Mouse (Mus musculus) embryonic stem cell, embryonic (primary cell): Measurements from ENCODE around the gene A730071L15Rik.

ENCODE experiments used
- CTCF ChIA-PET, 4 experiments: fragments of 300-600 bp in 2 of 4; fragments of 350-600 bp in 2 of 4; sonication (Branson Sonifier 250); formaldehyde crosslinking; loops; one replicate each; lab custom pipeline; 2022; ENCODE audit warnings: inconsistent platforms in 2 of 4; lab: Charles Lee
- POLR2A ChIA-PET, 4 experiments: fragments of 300-600 bp in 2 of 4; fragments of 350-600 bp in 2 of 4; sonication (Branson Sonifier 250); formaldehyde crosslinking; loops; one replicate each; lab custom pipeline; 2022; ENCODE audit warnings: antibody characterized with exemption in 4 of 4, inconsistent platforms in 1 of 4; lab: Charles Lee

The A730071L15Rik gene

DNA sequence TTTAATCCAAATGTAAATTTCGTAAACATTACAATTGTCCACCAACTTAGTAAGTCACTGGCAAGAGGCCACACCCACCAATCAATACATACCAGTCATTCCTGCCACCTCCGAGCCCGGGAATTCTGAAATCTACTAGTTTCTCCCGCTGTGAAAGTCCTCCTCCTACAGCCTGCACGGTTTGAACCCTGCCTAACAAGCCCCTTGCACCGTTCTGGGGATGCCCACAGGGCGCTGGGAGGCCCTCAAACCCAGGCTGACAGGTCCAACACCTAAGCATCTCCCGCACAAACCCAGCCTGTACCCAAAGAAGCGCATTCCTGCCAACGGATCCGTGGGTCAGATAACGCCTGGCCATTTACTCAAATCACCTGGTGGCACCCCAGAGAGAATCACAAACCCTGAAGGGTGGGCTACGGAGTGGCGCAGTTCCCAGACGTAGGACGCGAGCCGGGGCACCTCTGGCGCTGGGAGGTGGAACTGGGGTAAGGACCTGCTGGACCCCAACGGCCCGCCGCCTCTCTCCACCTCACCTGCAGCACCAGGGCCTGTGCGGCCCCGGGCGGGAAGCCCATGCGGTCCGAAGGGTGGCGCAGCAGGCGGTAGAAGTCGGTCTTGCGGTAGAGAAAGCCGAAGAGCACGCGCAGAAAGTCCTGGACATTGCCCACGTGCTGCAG is at the start of gene A730071L15Rik:
Gene A730071L15Rik, plus strand, starts transcription at position 620 of the 677 bp plus-strand sequence.
- POLR2A ChIA-PET, result interaction anchor here in 3 of 4 experiments (0.9 to 2.8 kb wide), 16 partner anchors 11 to 133 kb away, joined by 3 to 12 read pairs (median 4); partner anchors contain the start of genes Ddx56 (in 2 of the 3) and Camk2b (in 1 of the 3)
- CTCF ChIA-PET, result interaction anchor here in 2 of 4 experiments (0.6 to 1.1 kb wide), 2 partner anchors 68 to 227 kb away, joined by 3 to 9 read pairs; partner anchors contain the start of gene Ddx56 (in 1 of the 2)

DNA sequence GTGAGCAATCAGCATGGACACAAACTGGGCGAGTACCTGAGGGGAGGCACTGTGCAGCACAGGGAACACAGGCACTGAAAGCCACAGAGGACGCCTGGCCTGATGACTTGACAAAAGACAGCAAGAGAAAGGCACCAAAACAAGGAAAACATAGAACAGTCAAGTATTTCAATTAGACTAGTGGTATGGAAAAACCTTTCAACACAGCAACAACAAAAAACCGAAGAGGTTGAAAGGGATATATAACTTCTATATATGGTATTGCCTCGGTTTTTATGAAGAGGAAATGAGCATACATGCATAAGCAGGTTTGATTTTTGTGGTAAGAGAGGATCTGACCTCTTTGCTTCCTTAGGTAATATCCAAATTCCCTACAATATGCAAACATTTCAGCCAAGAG is 47.0 kb upstream of the A730071L15Rik start:
- ChIA-PET POLR2A (interaction anchor here in 1 of 4 experiments (3.7 kb wide), 1 partner anchor 26 kb away, joined by 24 read pairs; no protein-coding TSS in a partner anchor), CTCF (no interaction called here)

DNA sequence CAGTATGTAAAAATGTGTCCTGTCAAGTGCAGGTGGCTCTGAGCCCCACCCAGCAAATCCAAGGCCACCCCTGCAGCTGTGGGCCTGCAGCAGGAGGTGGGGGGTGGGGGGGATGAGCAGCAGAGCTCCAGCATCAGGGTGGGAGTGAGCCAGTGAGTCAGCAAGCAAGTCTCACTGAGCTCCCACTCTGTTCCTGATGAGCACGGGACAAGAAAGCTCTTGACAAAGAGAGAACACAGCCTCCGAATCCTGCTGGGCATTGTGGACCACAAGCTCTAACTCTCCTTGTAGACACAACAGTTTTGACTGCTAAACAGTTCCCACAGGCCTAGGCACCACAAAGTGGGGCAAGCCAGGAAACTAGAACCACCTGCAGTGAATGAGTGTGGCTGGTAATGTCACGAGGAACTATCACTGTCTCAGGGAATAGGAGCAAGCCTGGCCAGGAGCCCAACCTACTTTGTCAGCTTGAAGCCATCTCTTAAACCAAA is 45.6 kb upstream of the A730071L15Rik start:
- POLR2A ChIA-PET, result interaction anchor here in 3 of 4 experiments (0.6 to 3.7 kb wide), 38 partner anchors 10 to 408 kb away, joined by 3 to 33 read pairs (median 4); partner anchors contain the start of gene Pold2 (in 1 of the 3)
- CTCF ChIA-PET, result interaction anchor here (0.6 to 2.4 kb wide), 6 partner anchors 10 to 753 kb away, joined by 3 to 10 read pairs (median 3); no protein-coding TSS in a partner anchor

DNA sequence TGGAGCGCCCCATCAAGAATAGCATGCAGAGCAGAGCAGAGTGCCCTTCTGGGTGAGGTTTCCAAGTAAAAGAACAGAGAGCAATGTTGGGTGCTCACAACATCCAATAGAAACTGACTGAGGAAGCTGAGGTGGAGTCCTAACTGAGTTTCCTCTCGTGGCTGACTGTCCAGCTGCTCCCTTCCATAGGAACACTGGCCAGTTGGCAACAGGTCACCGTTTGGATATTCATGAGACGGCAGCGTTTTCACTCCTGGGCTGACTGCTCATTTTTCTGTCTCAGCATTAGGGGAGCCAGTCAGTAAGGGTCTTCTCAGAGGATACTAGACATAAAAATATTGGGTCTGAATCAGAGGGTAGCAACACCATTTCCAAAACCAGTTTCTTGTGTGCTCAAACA is 43.2 kb upstream of the A730071L15Rik start:
- ChIA-PET CTCF (no interaction called here), POLR2A (interaction anchor here in 2 of 4 experiments (0.9 to 3.3 kb wide), 2 partner anchors 9 to 24 kb away, joined by 3 to 9 read pairs; no protein-coding TSS in a partner anchor)

DNA sequence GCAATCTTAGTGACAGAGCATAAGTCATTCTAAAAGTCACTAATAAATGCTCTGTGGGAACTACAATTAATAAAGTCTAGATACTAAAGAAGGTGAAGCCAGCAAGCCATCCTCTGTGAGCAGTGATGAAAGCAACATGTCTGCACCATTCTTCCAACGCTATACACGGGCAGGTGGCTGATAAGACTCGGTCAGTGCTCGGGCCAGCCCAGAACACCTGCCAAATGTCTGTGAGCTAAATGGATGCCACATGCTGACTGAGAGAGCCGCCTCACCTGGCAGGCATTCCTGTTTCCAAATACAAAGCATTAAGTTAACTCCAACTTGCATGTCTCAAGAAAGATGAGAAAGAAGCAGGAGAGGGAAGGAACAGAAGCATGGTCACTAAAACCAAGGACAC is 42.7 kb upstream of the A730071L15Rik start:
- ChIA-PET POLR2A (interaction anchor here in 2 of 4 experiments (0.7 to 0.9 kb wide), 2 partner anchors 8 to 71 kb away, joined by 3 read pairs; no protein-coding TSS in a partner anchor), CTCF (no interaction called here)

DNA sequence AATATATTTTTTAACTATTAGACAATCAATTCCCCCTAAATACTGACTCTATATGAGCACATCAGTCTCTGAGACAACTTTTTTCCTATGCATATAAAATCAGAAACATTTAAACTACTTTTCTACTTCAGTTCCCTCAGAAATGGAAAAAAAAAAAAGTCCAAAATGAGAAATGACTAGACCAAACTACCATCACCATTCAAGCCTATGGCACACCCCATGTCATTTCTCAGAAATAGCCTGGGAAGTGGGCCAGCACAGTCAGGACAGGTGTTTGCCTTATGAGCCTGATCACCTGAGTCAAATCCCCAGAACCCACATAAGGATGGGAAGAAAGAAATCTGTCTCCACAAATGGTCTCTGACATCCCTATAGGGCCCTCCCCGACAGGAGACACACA is 41.3 kb upstream of the A730071L15Rik start:
- ChIA-PET POLR2A (interaction anchor here in 1 of 4 experiments (0.7 kb wide), 1 partner anchor 102 kb away, joined by 4 read pairs; no protein-coding TSS in a partner anchor), CTCF (interaction anchor here in 1 of 4 experiments (0.7 kb wide), 1 partner anchor 272 kb away, joined by 3 read pairs; no protein-coding TSS in a partner anchor)

DNA sequence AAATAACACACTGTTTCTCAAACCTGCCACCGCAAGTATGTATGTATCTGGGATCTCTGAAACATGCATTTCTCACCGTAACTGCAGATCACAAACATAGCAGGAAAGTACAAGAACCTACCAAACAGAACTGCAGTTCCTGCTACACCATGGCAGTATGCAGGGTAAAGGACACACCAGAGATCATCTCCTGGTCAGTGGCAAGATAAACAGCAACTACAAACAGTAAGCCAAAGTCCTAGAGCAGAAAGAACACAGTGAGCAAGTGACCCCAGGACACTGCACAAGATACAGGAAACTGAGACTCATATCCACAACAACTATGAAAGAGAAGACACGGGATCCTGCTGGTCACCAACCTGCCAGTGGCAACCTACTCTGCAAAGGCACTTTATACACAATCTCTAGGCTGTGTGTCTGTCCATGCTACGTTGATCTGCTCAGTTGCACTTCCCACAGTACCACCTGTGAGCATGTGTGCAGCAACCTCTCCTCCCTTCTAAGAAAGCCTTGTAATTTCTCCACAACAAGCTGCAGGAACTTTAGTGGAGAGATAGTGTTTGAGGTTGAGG is 40.0 kb upstream of the A730071L15Rik start:
- ChIA-PET CTCF (no interaction called here), POLR2A (interaction anchor here in 1 of 4 experiments (1.3 kb wide), 1 partner anchor 26 kb away, joined by 3 read pairs; no protein-coding TSS in a partner anchor)

DNA sequence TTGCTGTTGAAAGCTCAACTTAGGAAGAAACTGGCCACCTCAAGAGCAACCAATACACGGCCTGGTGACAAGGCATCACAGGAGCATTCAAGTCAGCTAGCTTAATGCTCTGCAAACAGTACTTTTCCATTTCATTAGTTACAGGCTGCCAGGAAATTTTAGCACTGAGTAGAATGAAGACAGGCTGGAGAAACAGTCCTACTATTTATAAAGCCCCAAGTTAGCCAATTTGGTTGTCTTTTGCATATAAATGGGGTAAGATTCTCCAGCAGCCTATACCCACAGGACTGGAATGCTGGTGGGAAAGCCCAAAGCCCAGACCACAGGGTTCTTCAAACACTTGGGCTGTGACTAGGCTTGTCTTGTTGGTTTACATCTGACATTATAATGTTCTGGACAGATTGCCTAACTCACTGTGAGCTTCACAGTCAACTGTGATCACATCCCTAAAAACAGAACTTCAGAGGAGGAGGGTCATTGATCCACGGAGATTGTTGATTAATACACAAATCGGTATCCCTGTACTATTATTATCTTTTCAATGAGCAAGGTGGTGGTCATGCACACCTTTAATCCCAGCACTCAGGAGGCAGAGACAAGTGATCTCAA is 39.1 kb upstream of the A730071L15Rik start:
- POLR2A ChIA-PET, result interaction anchor here in 1 of 4 experiments (1.3 kb wide), 1 partner anchor 25 kb away, joined by 3 read pairs; no protein-coding TSS in a partner anchor

DNA sequence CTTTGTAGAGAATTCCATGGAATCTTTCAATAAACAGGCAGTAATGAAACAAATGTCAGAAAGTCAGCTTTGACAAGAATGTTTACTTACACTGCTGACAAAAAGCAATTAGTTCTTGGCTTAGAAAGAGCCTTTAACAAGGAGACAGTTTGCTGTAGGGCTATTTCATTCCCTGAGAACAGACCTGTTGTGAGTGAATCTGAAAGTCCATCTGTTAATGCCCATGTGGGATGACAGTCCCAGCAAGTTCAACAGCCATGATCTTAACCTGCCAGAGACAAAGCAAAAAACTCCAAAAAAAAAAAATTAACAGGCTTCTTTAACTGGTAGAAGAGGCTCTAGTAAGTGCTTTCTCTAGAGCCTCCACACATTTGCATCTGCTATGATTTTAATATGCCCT is 38.3 kb upstream of the A730071L15Rik start:
- ChIA-PET POLR2A (interaction anchor here in 1 of 4 experiments (1.3 kb wide), 1 partner anchor 24 kb away, joined by 3 read pairs; no protein-coding TSS in a partner anchor), CTCF (no interaction called here)

More for the DNA sequence above, 39.1 kb upstream of the A730071L15Rik start:
- CTCF ChIA-PET, result no interaction called here

DNA sequence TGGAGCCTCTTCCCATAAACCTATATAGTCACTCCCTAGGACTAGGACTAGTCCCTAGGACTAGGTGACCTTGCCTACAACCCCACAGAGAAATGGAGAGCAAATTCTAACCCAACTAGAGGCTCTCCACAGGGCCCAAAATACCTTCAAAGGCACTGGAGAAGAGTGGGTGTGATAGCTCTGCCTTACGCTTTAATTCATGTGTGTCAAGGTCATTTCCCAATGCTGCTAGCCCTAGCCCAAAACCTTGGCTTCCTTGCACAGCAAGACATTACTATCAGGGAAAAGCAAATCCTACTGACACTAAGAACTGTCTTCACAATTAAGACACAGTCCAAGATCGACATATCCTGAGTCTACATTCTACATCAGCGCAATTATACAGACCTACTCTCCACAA is 36.8 kb upstream of the A730071L15Rik start:
- ChIA-PET CTCF (interaction anchor here in 1 of 4 experiments (0.6 kb wide), 1 partner anchor 302 kb away, joined by 3 read pairs; no protein-coding TSS in a partner anchor), POLR2A (interaction anchor here in 3 of 4 experiments (0.9 to 7.4 kb wide), 6 partner anchors 9 to 24 kb away, joined by 3 to 58 read pairs (median 6); no protein-coding TSS in a partner anchor)

DNA sequence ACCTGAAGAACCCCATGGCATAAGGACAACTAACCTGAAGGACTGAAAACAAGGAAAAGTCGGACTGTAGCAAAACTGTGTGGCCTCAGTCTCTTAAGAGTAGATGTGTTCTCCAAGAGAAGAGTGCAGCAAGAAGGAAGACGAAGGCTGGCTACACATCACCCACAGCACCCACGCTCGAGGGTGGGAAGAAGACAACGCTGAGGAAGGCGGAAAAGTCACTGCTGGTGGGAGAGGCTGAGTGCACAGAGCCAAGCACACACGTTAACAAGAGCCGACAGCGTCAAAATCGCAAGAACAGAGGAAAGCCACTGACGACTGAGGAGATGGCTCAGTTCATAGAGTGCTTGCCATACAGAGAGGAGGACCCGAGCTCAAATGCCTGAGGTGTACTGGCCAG is 36.1 kb upstream of the A730071L15Rik start:
- ChIA-PET POLR2A (interaction anchor here in 3 of 4 experiments (0.7 to 7.4 kb wide), 6 partner anchors 9 to 35 kb away, joined by 3 to 58 read pairs (median 7); no protein-coding TSS in a partner anchor), CTCF (interaction anchor here in 2 of 4 experiments (0.6 to 1.3 kb wide), 3 partner anchors 10 to 302 kb away, joined by 3 to 10 read pairs (median 3); no protein-coding TSS in a partner anchor)

DNA sequence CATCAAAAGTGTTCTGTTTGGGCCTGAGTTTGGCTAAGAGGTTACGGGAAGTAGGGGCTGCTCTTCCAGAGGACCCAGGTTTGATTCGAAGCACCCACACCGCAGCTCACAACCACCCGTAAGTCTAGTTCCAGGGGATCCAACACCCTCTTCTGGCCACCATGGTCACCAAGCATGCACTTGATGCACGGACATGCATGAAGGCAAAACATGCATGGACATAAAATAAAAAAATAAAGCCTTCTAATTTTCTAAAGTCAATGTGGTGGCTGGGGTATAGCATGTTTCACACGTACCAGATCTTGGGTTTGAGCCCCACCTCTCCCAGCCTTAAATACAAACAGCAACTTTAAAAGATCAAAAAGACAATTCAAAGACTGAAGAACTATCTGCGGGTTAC is 35.0 kb upstream of the A730071L15Rik start:
- POLR2A ChIA-PET, result interaction anchor here in 3 of 4 experiments (1.5 to 7.4 kb wide), 7 partner anchors 10 to 126 kb away, joined by 4 to 58 read pairs (median 11); no protein-coding TSS in a partner anchor
- CTCF ChIA-PET, result interaction anchor here in 1 of 4 experiments (1.3 kb wide), 1 partner anchor 174 kb away, joined by 3 read pairs; no protein-coding TSS in a partner anchor

DNA sequence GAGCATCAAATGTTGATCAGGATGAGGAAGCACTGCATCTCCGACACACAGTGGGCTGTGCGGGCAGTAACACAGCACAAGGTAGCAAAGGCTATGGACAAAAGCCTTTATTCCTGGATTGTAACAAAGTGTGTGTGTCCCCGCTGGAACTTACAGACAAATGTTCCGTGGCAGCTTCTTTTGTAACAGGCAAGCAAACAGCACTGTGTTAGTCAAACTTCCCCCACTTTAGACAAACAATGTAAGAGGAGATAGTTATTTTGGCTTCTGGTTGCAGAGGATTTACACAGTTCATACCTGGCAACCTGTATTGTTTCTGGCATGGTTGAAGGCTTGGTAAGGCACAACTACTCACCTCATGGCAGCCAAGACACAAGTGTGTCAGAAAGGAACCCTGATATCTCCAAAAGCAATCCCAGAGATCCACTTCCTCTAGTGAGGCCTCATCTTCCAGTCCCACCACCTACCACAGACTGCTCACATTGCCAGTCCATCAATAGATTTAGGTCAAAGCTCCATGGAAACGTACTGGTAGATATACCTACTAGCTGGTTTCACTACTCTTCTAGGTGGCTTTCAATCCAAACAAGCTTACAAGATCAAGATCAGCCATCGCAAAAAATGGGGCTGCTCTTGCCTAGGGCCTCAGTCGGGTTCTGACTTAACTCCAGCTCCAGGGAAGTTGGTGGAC is 34.3 kb upstream of the A730071L15Rik start:
- ChIA-PET POLR2A (interaction anchor here in 3 of 4 experiments (0.6 to 7.4 kb wide), 15 partner anchors 9 to 1694 kb away, joined by 3 to 58 read pairs (median 4); partner anchors contain the start of genes A730071L15Rik (in 1 of the 3) and Nudcd3 (in 1 of the 3)), CTCF (interaction anchor here in 3 of 4 experiments (0.6 to 1.2 kb wide), 8 partner anchors 10 to 246 kb away, joined by 3 to 5 read pairs (median 3); no protein-coding TSS in a partner anchor)

DNA sequence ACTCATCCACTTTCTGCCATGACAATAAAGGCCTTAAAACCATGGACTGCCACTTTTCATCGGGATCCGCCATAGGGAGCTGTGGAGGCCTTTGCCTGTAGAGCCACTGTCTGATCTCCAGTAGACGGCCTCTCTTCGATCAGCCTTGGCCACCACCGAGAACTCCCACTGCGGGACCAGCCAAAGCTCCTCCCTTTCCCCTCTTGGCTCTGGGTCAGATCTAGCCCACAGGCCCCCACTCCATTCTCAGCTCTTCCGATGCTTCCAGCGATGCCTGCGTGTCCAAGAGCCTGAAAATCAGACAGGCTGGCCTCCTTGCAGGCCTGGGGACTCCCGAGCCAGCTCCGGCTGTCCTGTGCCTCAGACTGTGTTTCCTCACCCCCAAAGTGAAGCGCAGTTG is 33.5 kb upstream of the A730071L15Rik start:
- ChIA-PET CTCF (interaction anchor here (0.6 to 1.2 kb wide), 7 partner anchors 9 to 161 kb away, joined by 3 to 5 read pairs (median 3); no protein-coding TSS in a partner anchor), POLR2A (interaction anchor here (0.6 to 7.4 kb wide), 17 partner anchors 11 to 1696 kb away, joined by 3 to 58 read pairs (median 4); partner anchors contain the start of genes A730071L15Rik (in 1 of the 4) and Nudcd3 (in 1 of the 4))

DNA sequence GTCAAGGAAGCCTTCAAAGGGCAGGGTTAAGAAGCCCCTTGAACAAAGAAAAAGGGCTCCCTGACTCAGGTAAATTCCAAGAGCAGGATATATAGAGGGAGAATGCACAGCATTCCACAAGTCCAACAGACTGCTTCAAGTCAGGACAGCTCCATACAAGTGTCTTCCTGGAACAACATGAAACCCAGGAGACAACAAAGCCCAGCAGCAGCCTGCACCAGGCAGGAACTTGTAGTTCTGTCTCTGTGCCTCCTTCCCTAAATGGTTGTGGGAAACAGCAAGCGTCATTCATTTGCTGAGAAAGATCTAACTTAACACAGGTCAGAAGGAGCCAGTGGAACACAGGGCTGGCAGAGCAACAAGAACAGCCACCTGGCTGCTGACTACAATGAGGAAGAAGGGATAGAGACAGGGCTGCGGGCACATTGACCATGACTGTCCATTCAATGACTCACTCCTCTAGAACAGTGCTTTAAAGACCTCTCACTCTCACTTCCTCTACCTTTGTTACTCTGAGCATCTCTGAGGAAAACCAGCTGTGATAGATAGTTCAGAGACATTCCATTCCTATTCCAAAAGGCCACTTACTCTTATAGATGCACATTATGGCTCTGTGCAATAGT is 30.7 kb upstream of the A730071L15Rik start:
- POLR2A ChIA-PET, result interaction anchor here in 2 of 4 experiments (0.8 to 7.4 kb wide), 5 partner anchors 9 to 15 kb away, joined by 3 to 58 read pairs (median 5); no protein-coding TSS in a partner anchor

DNA sequence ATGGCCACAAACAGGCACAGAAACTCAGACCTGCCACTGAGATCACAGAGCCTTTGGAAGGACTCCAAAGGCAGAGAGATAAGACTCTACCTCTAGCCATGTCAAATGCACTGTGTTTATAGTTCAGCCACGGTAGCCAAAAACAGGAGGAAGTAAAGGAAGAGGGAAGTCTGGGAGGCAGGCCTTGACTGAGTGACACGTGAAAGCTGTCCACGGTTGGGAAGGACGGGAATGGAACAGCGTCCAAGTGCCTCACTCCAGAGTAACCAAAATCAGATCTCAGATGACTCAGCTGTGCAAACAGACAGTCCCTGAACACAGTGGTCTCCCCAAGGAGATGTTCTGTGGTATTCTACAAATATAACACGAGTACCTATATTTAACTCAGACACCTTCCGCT is 25.1 kb upstream of the A730071L15Rik start:
- POLR2A ChIA-PET, result interaction anchor here in 3 of 4 experiments (0.6 to 2.0 kb wide), 6 partner anchors 11 to 88 kb away, joined by 3 to 6 read pairs (median 3); no protein-coding TSS in a partner anchor
- CTCF ChIA-PET, result interaction anchor here in 1 of 4 experiments (0.8 to 0.9 kb wide), 2 partner anchors 42 to 84 kb away, joined by 3 read pairs; no protein-coding TSS in a partner anchor

More for the DNA sequence above, 30.7 kb upstream of the A730071L15Rik start:
- CTCF ChIA-PET, result no interaction called here
